Mouse (Mus musculus) neural tube, embryonic 11.5 days (tissue): ENCODE measurements around the gene Spc25. TPM values are rescaled to one million over a fixed set of nuclear protein-coding genes. Genes with fewer than 3 reads are reported as not detected.

Source experiments
- ATAC-seq: fragments of 200-750 bp; cut with Nextera tagmentation; 2 replicates; pipeline ENCODE4 v1.8.0; 2017; ENCODE audit warnings: moderate number of reproducible peaks, mild to moderate bottlenecking, moderate TSS enrichment, moderate library complexity; ENCODE audit not compliant: insufficient read depth, low FRiP score, low TSS enrichment
- DNase-seq: peaks from one replicate; pipeline ENCODE4 v3.0.0-alpha.2; 2015; ENCODE audit warnings: low spot score
- H3K27ac ChIP-seq: fragments of 300-500 bp; sonication (generic); 2 replicates; pipeline ENCODE4 v1.5.1; 2014; ENCODE audit warnings: low read depth, mild to moderate bottlenecking, low read length
- H3K27me3 ChIP-seq: fragments of 300-500 bp; sonication (generic); 2 replicates; pipeline ENCODE4 v1.6.1; 2014; ENCODE audit warnings: mild to moderate bottlenecking, low read length, mixed read lengths; ENCODE audit not compliant: control insufficient read depth, insufficient read depth
- H3K36me3 ChIP-seq: fragments of 300-500 bp; sonication (generic); 2 replicates; pipeline ENCODE4 v1.6.1; 2014; ENCODE audit warnings: mild to moderate bottlenecking, low read length, moderate library complexity, mixed read lengths; ENCODE audit not compliant: control insufficient read depth, insufficient read depth
- H3K4me1 ChIP-seq: fragments of 300-500 bp; sonication (generic); 2 replicates; pipeline ENCODE4 v1.6.1; 2014; ENCODE audit warnings: low read length, mixed read lengths; ENCODE audit not compliant: control insufficient read depth, insufficient read depth
- H3K4me2 ChIP-seq: fragments of 300-500 bp; sonication (generic); 2 replicates; pipeline ENCODE4 v1.6.1; 2014; ENCODE audit warnings: low read depth, mild to moderate bottlenecking, moderate library complexity
- H3K4me3 ChIP-seq: fragments of 300-500 bp; sonication (generic); 2 replicates; pipeline ENCODE4 v1.5.1; 2014; ENCODE audit warnings: low read depth, low read length
- H3K9ac ChIP-seq: fragments of 300-500 bp; sonication (generic); 2 replicates; pipeline ENCODE4 v1.6.1; 2014; ENCODE audit warnings: mild to moderate bottlenecking, low read length
- H3K9me3 ChIP-seq: fragments of 300-500 bp; sonication (generic); 2 replicates; pipeline ENCODE4 v1.6.1; 2016; ENCODE audit warnings: low read length; ENCODE audit not compliant: control insufficient read depth
- WGBS: fragments of 180-500 bp; shearing (Covaris S2); extraction: QIAGEN DNeasy Blood & Tissue Kit; methylation state at CpG from one replicate; pipeline ENCODE4 v1.1.7; 2014; 5-methylcytosine and 5-hydroxymethylcytosine counted together
- polyA plus RNA-seq: library from polyadenylated mRNA; unstranded; fragments of >200 nt; fragmentation: Nextera tagmentation; extraction: Ambion mirVana; gene quantifications from 2 replicates; pipeline ENCODE4 v1.2.1, GENCODE M21; 2014

Gene Spc25
- polyA plus RNA-seq, 1 experiment from 2014 or later, result 228 TPM

DNA sequence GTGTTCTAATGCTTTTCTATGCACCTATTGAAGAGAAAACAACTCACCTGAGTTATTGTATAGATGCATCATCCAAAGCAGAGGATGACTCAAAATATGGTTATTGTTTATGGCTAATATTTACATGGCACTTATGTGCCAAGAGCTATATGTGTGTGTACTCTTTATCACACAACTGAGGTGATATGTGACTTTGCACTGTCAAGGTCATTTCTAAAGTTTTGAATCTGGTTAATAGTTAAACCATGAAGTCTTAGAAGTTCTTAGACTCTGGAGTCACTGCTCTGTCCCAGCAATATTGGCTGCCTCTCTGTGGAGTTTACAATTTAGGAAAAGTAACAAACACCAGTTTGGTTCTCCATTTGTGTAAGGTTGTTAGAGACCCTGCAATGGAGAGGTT is 47.1 kb downstream of the Spc25 start:
- H3K4me3 ChIP-seq, result no peak overlapping the region
- no peak overlapping the region for H3K27ac ChIP-seq
- no peaks in the 10 kb centered on the region for H3K27me3 ChIP-seq
- H3K4me1 ChIP-seq, result no peaks in the 10 kb centered on the region
- H3K36me3 ChIP-seq, result no peaks in the 10 kb centered on the region
- DNase-seq (no peak), ATAC-seq (no peak)
- H3K4me2 ChIP-seq, result no peak overlapping the region
- no peaks in the 10 kb centered on the region for H3K9me3 ChIP-seq
- no peak overlapping the region for H3K9ac ChIP-seq

- ATAC-seq, result no peak
- no peak for DNase-seq
- H3K27me3 ChIP-seq, result no peaks in the 10 kb centered on the region
- H3K9ac ChIP-seq, result no peak overlapping the region
- H3K4me3 ChIP-seq, result no peak overlapping the region
- 74% methylated on average over 7 of the region's 7 CpGs for WGBS
- H3K4me2 ChIP-seq, result no peak overlapping the region
- H3K36me3 ChIP-seq, result no peaks in the 10 kb centered on the region
- no peaks in the 10 kb centered on the region for H3K4me1 ChIP-seq
- no peak overlapping the region for H3K27ac ChIP-seq
- no peaks in the 10 kb centered on the region for H3K9me3 ChIP-seq
Observed at GRCm38 (mm10) chr2:69156283-69156682, 49.7 kb downstream of the Spc25 start.

DNA sequence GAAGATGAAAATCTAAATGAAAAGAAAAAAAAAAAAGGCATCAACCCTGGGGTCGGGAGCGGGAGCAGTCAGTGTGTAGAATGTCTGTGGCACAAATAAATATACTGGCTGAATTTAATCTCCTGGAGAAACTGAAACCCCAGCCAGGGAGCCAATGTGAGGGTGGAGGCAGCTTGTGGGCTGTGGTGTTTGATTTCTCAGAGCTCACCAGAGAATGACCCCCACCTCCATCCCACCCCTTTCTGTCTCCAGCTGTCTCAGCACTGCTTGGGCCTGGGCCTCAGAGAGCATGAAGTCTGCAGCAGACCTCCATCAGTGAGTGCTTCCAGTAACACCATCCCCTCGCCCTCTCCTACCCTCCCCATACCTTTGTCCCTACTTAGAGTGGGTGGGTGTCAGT is 50.1 kb downstream of the Spc25 start:
- Histone ChIP-seq H3K9ac (no peak overlapping the region), H3K27ac (no peak overlapping the region), H3K9me3 (no peaks in the 10 kb centered on the region), H3K36me3 (no peaks in the 10 kb centered on the region), H3K4me1 (no peaks in the 10 kb centered on the region), H3K4me2 (no peak overlapping the region), H3K4me3 (no peak overlapping the region), H3K27me3 (no peaks in the 10 kb centered on the region)
- DNase-seq, result no peak
- ATAC-seq, result no peak
- 62% methylated on average over 3 of the region's 3 CpGs for WGBS

- no peak overlapping the region for H3K9ac ChIP-seq
- no peaks in the 10 kb centered on the region for H3K4me1 ChIP-seq
- no peaks in the 10 kb centered on the region for H3K9me3 ChIP-seq
- WGBS, result 84% methylated on average over 5 of the region's 5 CpGs
- H3K27me3 ChIP-seq, result no peaks in the 10 kb centered on the region
- H3K36me3 ChIP-seq, result no peaks in the 10 kb centered on the region
- H3K4me2 ChIP-seq, result no peak overlapping the region
- no peak overlapping the region for H3K27ac ChIP-seq
- H3K4me3 ChIP-seq, result no peak overlapping the region
- no peak for ATAC-seq
- DNase-seq, result no peak
Observed at GRCm38 (mm10) chr2:69150841-69151240, 55.2 kb downstream of the Spc25 start.

GRCm38 (mm10) chr2:69149154-69149553 is 56.8 kb downstream of the Spc25 start:
- Histone ChIP-seq H3K9ac (no peak overlapping the region), H3K4me3 (no peak overlapping the region), H3K36me3 (no peaks in the 10 kb centered on the region), H3K4me1 (0 out of 2 replicates have a peak, but pooled peaks cover 3% of the 10 kb centered on the region), H3K9me3 (no peaks in the 10 kb centered on the region), H3K27ac (no peak overlapping the region), H3K4me2 (no peak overlapping the region), H3K27me3 (no peaks in the 10 kb centered on the region)
- DNase-seq (no peak), ATAC-seq (no peak)
- WGBS, result 85% methylated on average over 10 of the region's 10 CpGs

DNA sequence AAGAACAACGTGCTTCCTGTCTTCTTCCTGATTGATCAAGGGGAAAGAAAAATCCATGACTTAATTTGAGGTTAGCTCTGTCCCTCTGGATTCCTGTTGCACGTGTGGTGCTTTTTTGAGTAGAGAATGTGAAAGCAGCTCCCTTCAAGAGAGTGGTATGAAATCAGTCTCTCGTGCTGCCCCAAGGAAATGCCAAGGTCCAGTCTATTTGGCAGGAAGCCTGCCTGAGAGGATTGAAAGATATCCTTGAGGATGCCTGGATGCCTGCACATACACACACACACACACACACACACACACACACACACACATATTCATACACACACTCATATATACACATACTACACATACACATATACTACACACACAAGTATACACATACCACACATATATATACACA is 57.3 kb downstream of the Spc25 start:
- no peak for ATAC-seq
- H3K9ac ChIP-seq, result no peak overlapping the region
- 79% methylated on average over 3 of the region's 3 CpGs for WGBS
- no peak overlapping the region for H3K4me2 ChIP-seq
- H3K27me3 ChIP-seq, result no peaks in the 10 kb centered on the region
- H3K27ac ChIP-seq, result no peak overlapping the region
- no peaks in the 10 kb centered on the region for H3K36me3 ChIP-seq
- H3K4me1 ChIP-seq, result 0 out of 2 replicates have a peak, but pooled peaks cover 3% of the 10 kb centered on the region
- no peaks in the 10 kb centered on the region for H3K9me3 ChIP-seq
- no peak for DNase-seq
- no peak overlapping the region for H3K4me3 ChIP-seq

Other genes with a start within 250 kb of the Spc25 start
- gene Nostrin, start 70.4 kb downstream of the Spc25 start, polyA plus RNA-seq, result 0.90 and 1.3 TPM in 2 replicates
- gene G6pc2, start 4.9 kb upstream of the Spc25 start, polyA plus RNA-seq, result 0.78 TPM in 1 of 2 replicates, not detected in the other
- 0.04 TPM in 1 of 2 replicates, not detected in the other for gene Abcb11, start 136.4 kb upstream of the Spc25 start, polyA plus RNA-seq
- gene Dhrs9, start 174.3 kb upstream of the Spc25 start, polyA plus RNA-seq, result not detected in 2 replicates